Mouse (Mus musculus) embryonic facial prominence, embryonic 13.5 days (tissue): ENCODE measurements at regions not wholly inside any gene's neighbourhood (a gene's known extent, or its start where the extent isn't known, plus 50 kb on each side); places are given as distances from the start of the nearest gene placed in this dataset.

Source experiments
- ATAC-seq: fragments of 200-750 bp; cut with Nextera tagmentation; 2 replicates; pipeline ENCODE4 v1.8.0; 2017; ENCODE audit warnings: low read depth; ENCODE audit not compliant: insufficient number of reproducible peaks, insufficient read depth, low FRiP score, low TSS enrichment
- H3K27ac ChIP-seq: fragments of 300-500 bp; sonication (generic); 2 replicates; pipeline ENCODE4 v1.5.1; 2015; ENCODE audit warnings: moderate library complexity, mild to moderate bottlenecking, inconsistent platforms
- H3K27me3 ChIP-seq: fragments of 300-500 bp; sonication (generic); 2 replicates; pipeline ENCODE4 v1.6.1; 2015; ENCODE audit warnings: mild to moderate bottlenecking, inconsistent platforms
- H3K36me3 ChIP-seq: fragments of 300-500 bp; sonication (generic); 2 replicates; pipeline ENCODE4 v1.6.1; 2015; ENCODE audit warnings: mild to moderate bottlenecking, inconsistent platforms
- H3K4me1 ChIP-seq: fragments of 300-500 bp; sonication (generic); 2 replicates; pipeline ENCODE4 v1.6.1; 2015; ENCODE audit warnings: inconsistent platforms
- H3K4me2 ChIP-seq: fragments of 300-500 bp; sonication (generic); 2 replicates; pipeline ENCODE4 v1.6.1; 2015; ENCODE audit warnings: moderate library complexity, mild to moderate bottlenecking, inconsistent platforms
- H3K4me3 ChIP-seq: fragments of 300-500 bp; sonication (generic); 2 replicates; pipeline ENCODE4 v1.5.1; 2015; ENCODE audit warnings: mild to moderate bottlenecking, inconsistent platforms
- H3K9ac ChIP-seq: fragments of 300-500 bp; sonication (generic); 2 replicates; pipeline ENCODE4 v1.6.1; 2015; ENCODE audit warnings: mild to moderate bottlenecking, inconsistent platforms
- H3K9me3 ChIP-seq: fragments of 300-500 bp; sonication (generic); 2 replicates; pipeline ENCODE4 v1.6.1; 2016; ENCODE audit warnings: inconsistent platforms
- WGBS: fragments of 180-500 bp; shearing (Covaris S2); methylation state at CpG from one replicate; pipeline ENCODE4 v1.1.7; 2015; ENCODE audit warnings: mixed read lengths; 5-methylcytosine and 5-hydroxymethylcytosine counted together

- Histone ChIP-seq H3K4me3 (no peak overlapping the region), H3K36me3 (no peaks in the 10 kb centered on the region), H3K4me1 (no peaks in the 10 kb centered on the region), H3K27me3 (no peaks in the 10 kb centered on the region), H3K27ac (no peak overlapping the region), H3K9me3 (no peaks in the 10 kb centered on the region), H3K4me2 (no peak overlapping the region), H3K9ac (no peak overlapping the region)
- no peak for ATAC-seq
- 81% methylated on average over 1 of the region's 1 CpGs for whole genome bisulfite sequencing
Measured at GRCm38 (mm10) chr8:86124655-86125054, 283.9 kb downstream of the Phkb start.
